Mouse (Mus musculus) limb, embryonic 13.5 days (tissue): Measurements from ENCODE around the gene Stac2. TPM values are rescaled to one million over a fixed set of nuclear protein-coding genes. Genes with fewer than 3 reads are reported as not detected.

Experiments
- ATAC-seq: fragments of 200-750 bp; cut with Nextera tagmentation; 2 replicates; pipeline ENCODE4 v1.8.0; 2017; ENCODE audit warnings: low read depth, moderate number of reproducible peaks, moderate TSS enrichment; ENCODE audit not compliant: low FRiP score
- H3K27ac ChIP-seq: fragments of 300-500 bp; sonication (generic); 2 replicates; pipeline ENCODE4 v1.5.1; 2015; ENCODE audit warnings: inconsistent platforms, mild to moderate bottlenecking, moderate library complexity
- H3K27me3 ChIP-seq: fragments of 300-500 bp; sonication (generic); 2 replicates; pipeline ENCODE4 v1.6.1; 2015; ENCODE audit warnings: mild to moderate bottlenecking, inconsistent platforms
- H3K36me3 ChIP-seq: fragments of 300-500 bp; sonication (generic); 2 replicates; pipeline ENCODE4 v1.6.1; 2015; ENCODE audit warnings: inconsistent platforms, mild to moderate bottlenecking, moderate library complexity
- H3K4me1 ChIP-seq: fragments of 300-500 bp; sonication (generic); 2 replicates; pipeline ENCODE4 v1.6.1; 2015; ENCODE audit warnings: inconsistent platforms
- H3K4me2 ChIP-seq: fragments of 300-500 bp; sonication (generic); replicated peaks from 2 replicates; pipeline ENCODE4 v1.6.1; 2015; ENCODE audit warnings: inconsistent platforms, mild to moderate bottlenecking, moderate library complexity
- H3K4me3 ChIP-seq: fragments of 300-500 bp; sonication (generic); 2 replicates; pipeline ENCODE4 v1.5.1; 2015; ENCODE audit warnings: moderate library complexity, mild to moderate bottlenecking, inconsistent platforms
- H3K9ac ChIP-seq: fragments of 300-500 bp; sonication (generic); 2 replicates; pipeline ENCODE4 v1.6.1; 2015; ENCODE audit warnings: mild to moderate bottlenecking, inconsistent platforms
- H3K9me3 ChIP-seq: fragments of 300-500 bp; sonication (generic); 2 replicates; pipeline ENCODE4 v1.6.1; 2016; ENCODE audit warnings: inconsistent platforms
- WGBS: fragments of 180-500 bp; shearing (Covaris S2); methylation state at CpG from one replicate; pipeline ENCODE4 v1.1.7; 2015; 5-methylcytosine and 5-hydroxymethylcytosine counted together
- polyA plus RNA-seq: library from polyadenylated mRNA; unstranded; fragments of >200 nt; fragmentation: Nextera tagmentation; extraction: Ambion mirVana; gene quantifications from 2 replicates; pipeline ENCODE4 v1.2.1, GENCODE M21; 2015

Stac2 gene
- polyA plus RNA-seq, 1 experiment from 2014 or later, result 1.1 TPM

GRCm38 (mm10) chr11:98002627-98003026 lies 50.6 kb downstream of the Stac2 start:
- no peak overlapping the region for H3K27ac ChIP-seq
- peaks cover 37% of the 10 kb centered on the region for H3K27me3 ChIP-seq
- peak overlapping the region; percentile 25; the same call in 1 of the 2 replicates for H3K9ac ChIP-seq
- no peak overlapping the region for H3K4me3 ChIP-seq
- no peak for ATAC-seq
- WGBS, result 9% methylated on average over 12 of the region's 12 CpGs
- peaks cover 30% of the 10 kb centered on the region for H3K4me1 ChIP-seq
- H3K4me2 ChIP-seq, result peak overlapping the region; percentile 42
- H3K36me3 ChIP-seq, result peaks cover 40% of the 10 kb centered on the region
- H3K9me3 ChIP-seq, result no peaks in the 10 kb centered on the region

DNA sequence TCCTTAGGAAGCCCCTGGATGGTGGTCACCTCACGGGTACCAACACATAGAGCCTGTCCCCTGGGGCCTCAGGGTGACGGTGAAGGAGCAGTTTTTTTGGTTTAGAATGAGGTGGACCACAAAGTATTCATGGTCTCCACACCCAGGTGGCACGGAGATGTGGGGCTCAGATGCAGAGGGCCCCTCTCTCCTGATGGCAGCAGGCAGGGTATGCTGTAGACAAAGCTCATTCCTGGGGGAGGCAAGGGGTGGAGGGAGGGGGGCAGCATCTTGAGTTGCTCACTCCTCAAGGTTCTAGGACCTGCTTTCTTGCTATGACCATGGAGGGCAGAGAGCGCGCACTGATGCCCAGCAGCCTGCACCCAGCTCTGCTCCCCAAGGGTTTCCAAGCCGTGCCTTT lies 51.3 kb downstream of the Stac2 start:
- Histone ChIP-seq H3K9me3 (no peaks in the 10 kb centered on the region), H3K27ac (no peak overlapping the region), H3K36me3 (peaks cover 34% of the 10 kb centered on the region), H3K4me3 (no peak overlapping the region), H3K4me1 (peaks cover 30% of the 10 kb centered on the region), H3K27me3 (peaks cover 37% of the 10 kb centered on the region), H3K4me2 (no peak overlapping the region), H3K9ac (no peak overlapping the region)
- WGBS, result 52% methylated on average over 6 of the region's 6 CpGs
- ATAC-seq, result no peak

DNA sequence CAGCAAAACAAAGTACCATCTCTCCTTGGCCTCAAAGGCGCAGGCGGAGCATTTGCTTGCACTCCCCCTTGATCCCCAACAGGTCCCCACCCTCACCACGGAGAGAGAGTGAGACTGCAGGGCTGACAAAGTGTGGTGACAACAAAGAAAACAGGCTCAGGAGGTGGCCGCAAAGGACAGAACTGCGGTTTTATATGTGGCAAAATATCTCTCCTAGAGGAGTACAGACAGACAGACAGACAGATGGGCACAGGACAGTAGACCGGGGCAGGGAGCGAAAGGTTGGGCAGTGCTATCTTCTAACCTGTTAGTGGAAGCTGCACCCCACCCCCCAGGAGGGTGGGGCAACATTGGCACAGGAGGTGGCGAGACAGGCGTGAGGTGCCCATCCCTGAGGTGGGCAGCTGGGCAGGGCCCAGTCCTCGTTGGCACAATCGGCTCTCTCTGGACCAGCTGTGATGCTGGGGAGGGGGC lies 51.9 kb downstream of the Stac2 start:
- 30% methylated on average over 11 of the region's 11 CpGs for WGBS
- no peak for ATAC-seq
- Histone ChIP-seq H3K4me3 (no peak overlapping the region), H3K9ac (0 out of 2 replicates have a peak overlapping the region, but pooled peaks have one; percentile 8), H3K36me3 (peaks cover 29% of the 10 kb centered on the region), H3K9me3 (no peaks in the 10 kb centered on the region), H3K4me2 (no peak overlapping the region), H3K27ac (no peak overlapping the region), H3K4me1 (peaks cover 30% of the 10 kb centered on the region), H3K27me3 (peaks cover 37% of the 10 kb centered on the region)

DNA sequence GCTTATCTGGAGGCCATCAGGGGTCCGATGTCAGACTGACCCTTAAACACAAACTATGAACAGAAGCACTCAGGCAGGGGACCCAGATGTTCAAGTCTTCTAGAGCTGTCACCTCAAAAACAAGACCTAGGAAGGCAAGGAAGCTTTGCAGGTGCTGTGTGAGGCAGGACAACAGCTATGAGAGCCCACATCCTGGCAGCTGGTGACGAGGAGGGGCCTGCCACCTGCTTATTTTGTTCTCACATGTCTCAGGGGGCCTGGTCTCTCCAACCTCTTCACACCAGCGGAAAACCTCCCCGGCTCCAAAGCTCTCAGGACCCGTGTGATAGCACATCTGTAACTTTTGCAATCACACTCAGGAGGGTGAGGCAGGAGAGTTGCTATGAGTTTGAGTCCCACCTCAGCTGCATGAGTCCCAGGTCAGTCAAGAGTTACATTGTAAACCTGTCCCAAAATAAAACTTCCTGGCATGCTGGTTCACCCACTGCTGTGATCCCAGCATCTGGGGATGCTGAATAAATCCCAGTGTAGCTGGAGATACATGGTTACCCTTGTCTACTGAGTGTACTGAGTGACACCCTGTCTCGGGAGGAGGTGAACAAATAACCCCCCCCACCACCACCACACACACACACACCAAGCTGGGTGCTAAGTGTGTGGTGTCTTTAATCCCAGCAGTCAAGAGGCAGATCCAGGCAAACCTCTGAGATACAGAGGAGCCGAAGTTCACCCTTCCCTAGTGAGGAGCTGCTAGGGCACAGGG lies 52.7 kb downstream of the Stac2 start:
- Histone ChIP-seq H3K27ac (no peak overlapping the region), H3K4me2 (no peak overlapping the region), H3K27me3 (peaks cover 37% of the 10 kb centered on the region), H3K9ac (no peak overlapping the region), H3K9me3 (no peaks in the 10 kb centered on the region), H3K4me3 (no peak overlapping the region), H3K36me3 (peaks cover 23% of the 10 kb centered on the region), H3K4me1 (peaks cover 33% of the 10 kb centered on the region)
- no peak for ATAC-seq
- 17% methylated on average over 7 of the region's 7 CpGs for WGBS

DNA sequence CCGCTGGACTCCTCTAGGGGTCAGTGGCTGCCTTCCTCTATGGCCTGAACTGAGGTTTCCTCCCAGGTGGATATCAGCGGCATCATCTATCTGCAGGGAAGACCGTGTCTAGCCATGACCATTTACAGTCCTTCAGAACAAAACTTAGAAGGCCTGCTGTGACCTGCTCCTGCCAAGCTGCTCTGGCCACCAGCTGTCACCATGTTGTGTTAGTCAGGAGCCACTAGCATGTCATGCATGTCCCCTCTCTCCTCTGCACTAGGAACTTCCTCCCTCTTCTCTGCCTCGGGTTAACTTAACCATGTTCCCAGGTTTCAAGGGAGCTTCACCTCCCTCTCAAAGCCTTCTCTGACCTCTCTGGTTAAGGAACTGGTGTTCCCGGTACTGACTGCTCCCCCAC lies 53.5 kb downstream of the Stac2 start:
- Histone ChIP-seq H3K27me3 (peaks cover 38% of the 10 kb centered on the region), H3K4me1 (peaks cover 41% of the 10 kb centered on the region), H3K9ac (no peak overlapping the region), H3K9me3 (no peaks in the 10 kb centered on the region), H3K36me3 (peaks cover 15% of the 10 kb centered on the region), H3K4me3 (no peak overlapping the region), H3K27ac (no peak overlapping the region), H3K4me2 (no peak overlapping the region)
- WGBS, result 64% methylated on average over 5 of the region's 5 CpGs
- ATAC-seq, result no peak

DNA sequence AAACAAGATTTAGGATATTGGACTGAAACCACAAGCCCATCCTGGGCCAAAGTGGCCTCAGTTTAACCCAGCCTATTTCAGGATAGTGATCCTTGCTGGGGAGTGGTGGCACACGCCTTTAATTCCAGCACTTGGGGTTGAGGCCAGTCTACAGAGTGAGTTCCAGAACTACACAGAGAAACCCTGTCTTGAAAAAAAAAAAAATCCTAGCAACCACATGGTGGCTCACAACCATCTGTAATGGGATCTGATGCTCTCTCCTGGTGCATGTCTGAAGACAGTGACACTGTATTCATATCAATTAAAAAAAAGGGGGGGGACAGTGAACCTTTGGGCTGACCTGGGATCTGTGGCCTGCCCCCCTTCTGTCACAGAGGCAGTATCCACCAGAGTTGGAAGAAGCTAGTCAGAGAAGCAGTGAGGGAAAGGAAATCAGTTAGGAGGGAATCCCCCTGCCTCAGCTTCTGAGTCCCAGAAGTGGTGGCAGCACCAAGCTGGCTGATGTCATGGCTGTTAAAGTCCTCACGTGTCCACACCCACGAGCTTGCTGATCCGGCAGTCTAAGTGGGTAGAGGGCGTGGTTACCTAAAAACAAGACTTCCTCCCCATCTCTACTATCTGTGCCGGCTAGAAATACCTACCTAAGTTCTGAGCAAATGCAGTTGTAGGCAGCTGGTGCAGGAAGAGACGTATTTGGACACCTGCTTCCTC lies 54.2 kb downstream of the Stac2 start:
- peaks cover 39% of the 10 kb centered on the region for H3K27me3 ChIP-seq
- no peaks in the 10 kb centered on the region for H3K9me3 ChIP-seq
- H3K4me2 ChIP-seq, result no peak overlapping the region
- H3K36me3 ChIP-seq, result peaks cover 8% of the 10 kb centered on the region
- no peak overlapping the region for H3K9ac ChIP-seq
- H3K4me3 ChIP-seq, result no peak overlapping the region
- no peak overlapping the region for H3K27ac ChIP-seq
- H3K4me1 ChIP-seq, result peaks cover 43% of the 10 kb centered on the region
- ATAC-seq, result no peak
- 66% methylated on average over 7 of the region's 7 CpGs for WGBS

DNA sequence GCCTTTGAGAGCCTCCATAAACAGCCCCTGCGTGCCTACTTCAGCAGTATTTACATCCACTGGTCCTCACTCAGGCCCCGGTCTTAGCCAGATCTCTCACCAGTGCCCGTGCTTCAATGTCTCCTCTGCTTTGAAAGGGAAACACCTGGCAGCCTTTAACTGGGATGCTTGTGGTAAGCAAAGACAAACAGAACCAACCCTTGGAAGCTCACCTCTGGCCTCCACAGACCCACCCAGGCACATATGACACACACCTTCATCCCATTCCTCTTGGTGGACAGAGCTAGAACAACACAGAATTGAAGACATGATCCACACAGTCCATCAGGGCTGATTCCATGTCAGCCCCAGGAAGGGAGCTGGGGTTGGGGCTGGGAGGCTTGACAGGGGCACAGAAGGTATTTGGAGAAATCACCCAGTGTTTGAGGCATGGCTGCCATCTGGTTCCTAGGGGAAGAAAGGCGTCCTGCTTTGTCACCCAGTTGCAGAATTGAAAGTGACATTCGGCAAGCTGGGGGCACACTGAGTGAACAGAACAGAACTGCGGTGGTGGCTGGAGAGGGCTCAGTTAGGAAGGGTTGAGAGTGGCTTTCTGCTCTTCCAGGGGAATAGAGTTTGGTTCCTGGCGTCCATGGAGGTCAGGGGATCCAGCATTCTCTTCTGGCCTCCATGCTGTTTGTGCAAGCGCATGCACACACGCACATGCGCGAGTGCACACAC lies 55.0 kb downstream of the Stac2 start:
- Histone ChIP-seq H3K36me3 (peaks cover 5% of the 10 kb centered on the region), H3K9ac (no peak overlapping the region), H3K27ac (no peak overlapping the region), H3K4me1 (peaks cover 35% of the 10 kb centered on the region), H3K4me3 (no peak overlapping the region), H3K9me3 (no peaks in the 10 kb centered on the region), H3K4me2 (no peak overlapping the region), H3K27me3 (peaks cover 39% of the 10 kb centered on the region)
- WGBS, result 70% methylated on average over 11 of the region's 11 CpGs
- ATAC-seq, result no peak

DNA sequence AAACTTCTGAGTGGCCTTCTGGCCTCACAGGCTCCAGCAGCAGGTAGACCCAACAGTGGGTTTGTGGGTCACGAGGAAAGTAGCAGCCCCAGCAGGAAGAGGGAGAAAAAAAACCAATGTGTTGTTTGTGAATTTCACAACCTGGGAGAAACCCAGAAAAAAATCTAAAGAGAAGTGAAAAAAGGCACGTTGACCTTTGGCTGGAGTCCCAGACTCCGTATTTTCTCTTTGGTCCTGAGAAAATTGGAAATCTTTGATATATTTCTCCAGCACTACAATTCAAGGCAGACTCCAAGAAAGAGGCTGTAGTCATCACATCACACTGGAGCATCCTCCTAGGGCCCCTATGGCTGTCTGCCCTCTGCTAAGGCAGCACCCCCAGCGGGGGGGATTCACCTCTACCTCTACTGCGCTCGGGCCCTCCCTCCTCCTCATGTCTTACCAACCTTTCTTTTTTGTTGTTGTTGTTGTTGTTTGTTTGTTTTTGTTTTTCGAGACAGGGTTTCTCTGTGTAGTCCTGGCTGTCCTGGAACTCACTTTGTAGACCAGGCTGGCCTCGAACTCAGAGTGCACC lies 55.8 kb downstream of the Stac2 start:
- Histone ChIP-seq H3K27me3 (peaks cover 34% of the 10 kb centered on the region), H3K4me3 (no peak overlapping the region), H3K9ac (no peak overlapping the region), H3K9me3 (no peaks in the 10 kb centered on the region), H3K36me3 (no peaks in the 10 kb centered on the region), H3K27ac (no peak overlapping the region), H3K4me2 (no peak overlapping the region), H3K4me1 (peaks cover 28% of the 10 kb centered on the region)
- ATAC-seq, result no peak
- WGBS, result 72% methylated on average over 8 of the region's 8 CpGs

GRCm38 (mm10) chr11:97996691-97997090 lies 56.6 kb downstream of the Stac2 start:
- H3K36me3 ChIP-seq, result no peaks in the 10 kb centered on the region
- no peak overlapping the region for H3K4me2 ChIP-seq
- no peak overlapping the region for H3K27ac ChIP-seq
- H3K9me3 ChIP-seq, result no peaks in the 10 kb centered on the region
- H3K27me3 ChIP-seq, result peaks cover 28% of the 10 kb centered on the region
- peaks cover 21% of the 10 kb centered on the region for H3K4me1 ChIP-seq
- H3K9ac ChIP-seq, result no peak overlapping the region
- WGBS, result 72% methylated on average over 1 of the region's 1 CpGs
- ATAC-seq, result no peak
- no peak overlapping the region for H3K4me3 ChIP-seq

- Histone ChIP-seq H3K36me3 (no peaks in the 10 kb centered on the region), H3K27ac (no peak within 1 kb of the TSS), H3K4me3 (peak within 1 kb of the TSS; percentile 54), H3K4me2 (peak within 1 kb of the TSS; percentile 92), H3K4me1 (peaks cover 21% of the 10 kb centered on the region), H3K9me3 (no peaks in the 10 kb centered on the region), H3K27me3 (peaks cover 18% of the 10 kb centered on the region), H3K9ac (peak within 1 kb of the TSS; percentile 67)
- ATAC-seq, result peak; percentile 42; the same call in 1 of the 2 replicates
- 1% methylated on average over 26 of the region's 26 CpGs for WGBS
Observed at GRCm38 (mm10) chr11:97995564-97996288, 57.5 kb downstream of the Stac2 start, which contains the start of gene Arl5c. Gene Arl5c, minus strand, starts transcription at chr11:97996181.

DNA sequence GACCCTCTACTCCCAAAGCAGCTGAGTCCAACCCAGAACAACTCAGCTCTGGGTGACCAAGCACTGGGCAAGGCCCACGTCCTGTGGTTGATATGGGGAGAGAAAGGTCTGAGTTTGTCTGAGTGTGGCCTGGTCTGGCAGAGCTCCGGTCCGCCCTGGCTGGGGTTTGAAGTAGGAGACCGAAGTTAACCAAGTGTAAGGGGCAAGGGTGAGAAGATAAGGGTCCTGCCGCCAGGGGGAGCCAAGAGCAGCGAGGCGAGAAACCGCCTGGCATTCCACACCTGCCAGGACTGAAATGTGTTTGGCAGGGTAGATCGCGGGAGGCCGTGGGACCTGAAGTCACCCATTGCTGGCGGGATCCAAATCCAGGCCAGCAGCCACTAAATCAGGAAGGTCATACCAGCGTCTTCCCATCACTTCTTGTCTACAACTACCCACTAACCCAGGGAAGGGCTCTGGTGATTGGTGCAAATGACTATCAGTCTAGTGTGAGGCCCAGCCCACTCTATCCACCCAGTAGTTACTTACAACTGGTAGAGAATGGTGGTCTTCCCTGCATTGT lies 58.6 kb downstream of the Stac2 start:
- Histone ChIP-seq H3K4me3 (peak overlapping the region; percentile 54), H3K4me1 (peaks cover 26% of the 10 kb centered on the region), H3K4me2 (peak overlapping the region; percentile 92), H3K27ac (no peak overlapping the region), H3K36me3 (no peaks in the 10 kb centered on the region), H3K9me3 (no peaks in the 10 kb centered on the region), H3K9ac (no peak overlapping the region), H3K27me3 (0 out of 2 replicates have a peak, but pooled peaks cover 11% of the 10 kb centered on the region)
- no peak for ATAC-seq
- WGBS, result 7% methylated on average over 13 of the region's 13 CpGs
